Mouse (Mus musculus) adrenal gland, postnatal 36 days (tissue): ENCODE data around the gene Cdc5l. TPM values are rescaled to one million over a fixed set of nuclear protein-coding genes. Genes with fewer than 3 reads are reported as not detected.
"Not testable (repeated sequence)": the region's sequence is repeated elsewhere in the genome, so short reads cannot be mapped to it uniquely, and the experiment has no call there.

ENCODE experiments used
- DNase-seq, 2 experiments: peaks; one replicate each; pipeline ENCODE4 v3.0.0; 2021; ENCODE audit warnings: mixed read lengths in 1 of 2
- total RNA-seq, 2 experiments: library from RNA; stranded (reverse); gene quantifications; 2 replicates each; pipeline ENCODE4 v1.2.3; 2021

Gene Cdc5l
- total RNA-seq, 2 experiments from 2014 or later = 41.3 to 46.8 TPM

DNA sequence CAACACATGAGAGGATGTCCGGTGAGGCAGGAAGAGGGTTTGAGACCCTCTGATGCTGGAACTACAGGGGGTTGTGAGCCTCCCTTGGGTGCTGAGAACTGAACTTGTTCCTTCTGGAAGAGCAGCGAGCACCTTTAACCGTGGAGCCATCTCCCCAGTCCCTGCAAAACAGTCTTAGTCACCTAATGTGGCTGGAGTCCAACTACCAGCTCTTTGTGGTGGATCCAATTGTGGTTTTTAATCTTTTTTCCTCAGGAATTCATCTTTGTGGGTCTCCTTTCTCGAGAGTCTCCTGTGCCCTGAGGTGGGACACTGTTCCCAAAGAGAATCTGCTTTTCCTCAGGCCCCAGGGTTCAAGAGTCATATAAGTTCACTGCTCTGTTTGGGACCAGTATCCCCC, 12.4 kb upstream of the Cdc5l start:
- peak in 1 of 2 experiments; percentile 31 for DNase-seq

DNA sequence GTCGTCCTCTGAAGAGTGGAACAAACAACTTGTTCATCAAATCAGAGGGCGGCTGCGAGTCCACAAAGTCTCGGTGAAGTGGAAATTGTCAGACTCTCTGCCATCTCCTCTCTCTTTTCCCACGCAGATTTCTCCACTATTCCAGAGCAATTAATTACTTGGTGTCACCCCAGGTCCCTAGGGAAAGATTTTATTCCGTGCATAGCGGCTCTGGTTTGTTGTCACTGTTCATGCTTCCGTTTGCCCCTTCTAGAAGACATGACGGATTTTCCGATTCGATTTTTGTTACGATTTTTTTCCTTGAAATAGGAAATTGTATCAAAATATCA, 689 bp upstream of the Cdc5l start:
- no peak for DNase-seq

GRCm38 (mm10) chr17:45432706-45433398, 685 bp downstream of the Cdc5l start:
- DNase-seq = no peak

GRCm38 (mm10) chr17:45432007-45432406, 1.5 kb downstream of the Cdc5l start:
- DNase-seq = no peak

DNA sequence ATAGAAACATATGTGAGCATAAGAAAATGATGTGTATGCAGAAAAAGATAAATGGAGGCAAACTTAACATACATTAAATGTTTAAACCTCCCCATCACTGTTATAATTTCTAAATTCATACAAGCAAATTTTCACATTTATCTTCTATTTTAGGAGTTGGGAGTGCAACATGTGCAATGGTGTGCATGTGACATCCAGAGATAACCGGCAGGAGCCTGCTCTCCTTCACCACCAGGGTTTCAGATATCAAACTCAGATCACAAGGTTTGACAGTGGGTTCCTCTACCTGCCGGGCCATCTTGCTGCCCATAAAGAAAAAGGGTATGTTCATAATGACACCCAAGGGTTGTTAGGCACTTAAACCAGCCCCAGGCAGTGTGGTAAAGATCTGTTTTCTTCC, 16.1 kb downstream of the Cdc5l start:
- no peak for DNase-seq

GRCm38 (mm10) chr17:45411617-45412016, 21.9 kb downstream of the Cdc5l start:
- DNase-seq = not testable (repeated sequence)

DNA sequence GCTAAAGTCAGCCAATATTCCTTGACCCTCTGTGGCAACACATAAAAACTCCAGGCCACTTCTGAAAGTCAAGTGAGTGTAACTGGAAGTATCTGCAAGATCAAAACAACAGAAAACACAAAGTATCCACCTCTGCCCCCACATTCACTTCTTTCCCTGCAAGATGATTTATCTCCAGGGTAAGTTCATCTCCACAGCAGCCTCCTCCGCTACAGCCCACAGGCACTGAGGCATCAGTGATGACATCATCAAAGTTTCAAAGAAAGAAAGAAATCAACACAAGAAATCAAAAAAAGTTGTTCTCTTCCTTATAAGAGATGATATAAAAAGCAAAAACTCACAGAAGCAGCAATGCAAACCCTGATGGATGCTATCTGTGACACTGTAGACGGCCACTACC, 24.8 kb downstream of the Cdc5l start:
- no peak for DNase-seq

GRCm38 (mm10) chr17:45406281-45406680, 27.3 kb downstream of the Cdc5l start:
- no peak for DNase-seq

DNA sequence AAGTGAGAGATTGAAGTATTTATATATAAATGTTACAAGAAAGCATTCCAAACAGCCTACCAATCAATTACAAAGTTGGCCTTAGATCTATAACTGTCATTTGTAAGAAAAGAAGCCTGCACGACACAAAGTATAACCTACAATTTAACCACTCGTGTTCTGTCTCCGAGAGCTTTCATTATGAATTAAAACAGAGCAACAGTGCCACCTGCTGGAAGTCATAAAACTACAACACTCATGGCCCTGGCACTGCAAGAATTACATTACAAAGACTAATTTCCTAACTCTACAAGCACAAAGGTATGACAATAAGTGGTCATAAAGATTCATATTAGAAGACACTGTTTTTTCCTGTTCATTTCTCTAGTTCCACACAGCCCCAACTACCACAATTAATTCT, 30.3 kb downstream of the Cdc5l start:
- peak in 1 of 2 experiments; percentile 58 for DNase-seq

DNA sequence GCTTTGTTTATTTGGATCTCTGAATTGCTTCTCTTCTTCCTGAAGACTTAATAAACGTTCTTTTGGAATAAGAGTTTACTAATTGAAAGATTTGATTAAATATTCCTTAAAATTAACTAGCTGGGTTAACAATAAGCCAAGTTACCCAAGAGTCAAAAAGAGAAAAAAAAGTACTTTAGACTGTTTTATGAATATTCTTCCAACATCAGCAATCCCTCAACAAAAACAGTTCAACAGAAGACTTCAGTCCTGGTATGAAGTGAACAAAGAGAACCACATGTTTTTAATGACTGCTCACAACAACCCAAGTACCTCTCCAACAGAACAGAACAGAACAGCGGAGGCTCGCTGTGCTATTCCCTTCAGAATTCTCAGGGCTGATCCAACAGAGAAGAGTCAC, 30.9 kb downstream of the Cdc5l start:
- DNase-seq = no peak

DNA sequence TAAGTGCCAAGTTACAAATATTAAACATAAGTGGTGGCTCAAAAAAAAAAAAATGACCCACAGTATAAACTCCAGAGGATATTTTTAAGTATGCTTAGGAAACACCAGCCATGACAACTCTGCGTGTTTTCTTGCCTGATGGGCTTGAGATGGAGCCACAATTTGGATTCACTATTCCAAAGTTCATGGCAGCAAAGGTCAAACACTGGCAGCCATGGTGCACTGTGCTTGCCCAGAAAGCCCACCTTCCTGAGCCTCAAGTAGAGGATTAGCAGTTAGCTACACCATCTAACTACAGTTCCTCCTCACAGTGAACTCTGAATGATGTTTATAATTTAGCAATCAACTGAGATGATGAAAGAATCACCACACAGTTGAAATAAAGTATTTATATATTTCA, 31.4 kb downstream of the Cdc5l start:
- DNase-seq = no peak

DNA sequence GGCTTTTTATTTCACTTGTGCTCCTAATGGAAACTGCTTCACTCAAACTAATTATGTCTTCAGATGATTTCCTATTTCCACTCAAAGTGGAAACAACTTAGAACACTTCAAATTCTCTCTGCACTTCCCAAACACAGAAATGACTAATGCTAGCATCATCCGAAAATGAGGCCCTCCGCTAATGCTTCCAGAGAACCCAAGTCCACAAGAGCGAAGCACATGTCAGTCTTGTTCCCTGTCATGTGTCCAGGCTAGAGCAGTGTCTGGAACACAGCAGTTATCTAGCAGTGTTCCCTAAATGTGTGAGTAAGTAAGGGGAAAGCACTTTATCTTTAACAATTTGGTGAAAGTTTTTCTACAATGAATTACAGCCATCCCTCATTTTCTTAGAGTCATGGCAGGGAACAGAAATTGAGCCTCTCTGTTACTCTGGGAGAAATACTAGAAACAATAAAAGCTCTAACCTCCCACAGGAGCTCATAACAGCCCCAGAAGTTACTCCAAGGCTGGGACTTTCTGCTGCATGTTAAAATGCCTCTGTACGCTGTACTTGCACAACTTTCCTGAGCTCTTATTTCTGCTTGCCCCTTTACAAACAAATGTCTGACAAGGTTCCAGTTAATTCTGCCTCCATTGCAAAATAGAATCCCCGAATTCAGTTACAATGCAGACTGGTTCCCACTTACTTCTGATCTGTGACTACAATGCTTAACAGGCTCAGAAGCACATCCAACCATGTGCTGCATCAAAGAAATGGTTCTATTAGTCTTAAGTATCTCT, 32.2 kb downstream of the Cdc5l start:
- peak in 1 of 2 experiments; percentile 9 for DNase-seq

DNA sequence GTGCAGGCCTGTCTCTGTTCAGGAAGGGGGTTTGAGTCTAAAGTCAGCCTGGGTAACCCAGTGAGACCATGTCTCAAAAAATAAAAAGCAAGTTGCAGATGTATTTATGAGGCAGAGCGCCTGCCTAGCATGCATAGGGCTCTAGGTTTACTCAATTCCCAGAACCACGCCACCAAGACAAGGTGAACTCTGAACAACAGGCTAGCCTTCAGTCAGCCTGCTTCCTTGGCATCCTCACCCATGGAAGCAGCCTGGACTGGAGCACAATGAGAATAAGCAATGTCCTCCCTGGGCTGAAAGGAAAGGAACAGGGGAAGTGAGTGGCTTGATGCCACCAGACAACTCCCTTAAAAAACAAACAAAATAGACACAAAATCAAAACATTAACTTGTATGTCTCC, 35.5 kb downstream of the Cdc5l start:
- no peak for DNase-seq

DNA sequence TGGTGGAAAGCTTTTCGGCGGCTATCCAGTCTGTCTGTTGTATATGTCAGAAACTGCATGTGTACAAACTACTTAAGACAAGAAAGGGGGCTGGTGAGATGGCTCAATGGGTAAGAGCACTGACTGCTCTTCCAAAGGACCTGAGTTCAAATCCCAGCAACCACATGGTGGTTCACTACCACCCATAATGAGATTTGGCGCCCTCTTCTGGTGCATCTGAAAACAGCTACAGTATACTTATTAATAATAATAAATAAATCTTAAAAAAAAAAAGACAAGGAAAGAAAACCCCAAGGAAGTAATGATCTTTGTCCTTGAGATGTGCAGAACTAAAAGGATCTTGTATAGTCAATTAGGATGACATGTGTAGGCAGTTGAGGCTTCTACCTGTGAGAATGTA, 36.0 kb downstream of the Cdc5l start:
- DNase-seq = no peak

GRCm38 (mm10) chr17:45394612-45395011, 38.9 kb downstream of the Cdc5l start:
- DNase-seq = no peak

DNA sequence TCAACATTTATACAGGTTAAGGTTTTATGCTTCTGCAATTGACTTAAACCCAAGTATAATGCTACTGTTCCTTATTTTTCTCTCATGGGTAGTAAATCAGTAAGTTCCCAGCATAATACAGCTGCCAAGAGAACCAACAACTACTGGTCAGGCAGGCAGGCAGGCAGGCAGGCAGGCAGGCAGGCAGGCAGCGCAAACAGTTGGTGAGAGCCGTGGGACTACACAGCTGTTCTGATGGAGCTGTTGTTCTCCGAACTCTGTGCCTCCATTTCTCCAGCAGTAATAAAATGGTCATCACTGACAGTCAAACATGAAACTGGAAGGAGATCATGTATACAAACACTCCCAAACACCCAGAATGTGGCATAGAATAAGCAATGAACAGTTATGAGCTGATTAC, 39.8 kb downstream of the Cdc5l start:
- DNase-seq = no peak

GRCm38 (mm10) chr17:45389896-45390295, 43.6 kb downstream of the Cdc5l start:
- no peak for DNase-seq

DNA sequence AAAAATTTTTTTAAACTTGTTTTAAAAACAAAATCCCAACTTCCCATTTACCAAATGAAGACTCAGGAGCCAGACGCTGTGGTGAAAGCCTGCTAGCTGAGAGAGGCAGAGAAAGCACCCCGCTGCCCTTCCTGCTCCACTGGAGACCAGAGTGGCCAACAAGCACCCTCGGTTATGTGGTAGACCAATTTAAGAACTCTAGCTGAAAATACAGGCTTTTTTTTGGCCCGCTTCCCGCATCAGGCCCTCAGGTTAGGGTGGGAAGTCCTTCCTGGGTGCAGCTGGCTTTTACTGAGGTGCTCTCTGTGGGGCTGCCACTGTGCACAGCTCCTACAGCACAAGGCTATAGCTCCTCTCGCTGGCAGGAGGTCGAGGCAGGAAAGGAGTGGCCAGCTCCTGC, 46.6 kb downstream of the Cdc5l start:
- DNase-seq = no peak

DNA sequence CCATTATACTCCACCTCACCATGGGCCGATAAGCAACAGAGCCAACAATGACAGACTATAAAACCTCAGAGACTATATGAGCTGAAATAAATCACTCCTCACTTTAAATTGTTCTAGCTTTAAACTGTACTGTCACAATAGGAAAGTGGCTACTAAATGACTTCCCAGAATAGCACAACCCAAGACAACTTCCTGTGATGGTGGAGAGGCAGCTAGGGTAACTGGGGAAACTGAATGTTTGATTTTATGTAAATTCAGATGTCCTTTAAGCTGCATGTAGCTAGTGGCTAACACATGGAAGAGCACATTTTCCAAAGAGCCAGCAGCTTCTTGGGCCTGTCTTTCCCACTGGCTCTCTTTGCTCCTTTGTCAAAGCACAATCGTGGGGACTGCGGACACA, 50.2 kb downstream of the Cdc5l start:
- DNase-seq = no peak

GRCm38 (mm10) chr17:45379271-45379784, 54.2 kb downstream of the Cdc5l start:
- no peak for DNase-seq

DNA sequence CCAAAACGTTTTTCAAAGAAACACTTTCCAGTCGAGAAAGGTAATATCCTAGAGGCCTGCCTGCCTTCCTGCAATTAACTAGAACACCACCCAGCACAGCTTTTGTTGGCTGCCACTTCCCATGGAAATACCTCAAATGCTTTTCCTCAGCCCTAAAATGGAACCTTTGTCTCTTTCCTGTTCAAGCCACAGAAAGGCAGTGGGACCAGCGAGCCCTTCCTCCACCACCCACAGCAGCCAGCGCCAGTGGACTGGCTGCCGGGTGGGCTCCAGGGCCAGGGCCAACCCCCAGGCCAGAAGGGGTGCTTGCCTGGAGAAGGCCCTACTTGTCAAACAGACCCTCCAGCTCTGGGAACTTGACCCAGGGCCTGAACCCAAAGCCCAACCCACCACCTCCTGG, 56.2 kb downstream of the Cdc5l start:
- DNase-seq = no peak

DNA sequence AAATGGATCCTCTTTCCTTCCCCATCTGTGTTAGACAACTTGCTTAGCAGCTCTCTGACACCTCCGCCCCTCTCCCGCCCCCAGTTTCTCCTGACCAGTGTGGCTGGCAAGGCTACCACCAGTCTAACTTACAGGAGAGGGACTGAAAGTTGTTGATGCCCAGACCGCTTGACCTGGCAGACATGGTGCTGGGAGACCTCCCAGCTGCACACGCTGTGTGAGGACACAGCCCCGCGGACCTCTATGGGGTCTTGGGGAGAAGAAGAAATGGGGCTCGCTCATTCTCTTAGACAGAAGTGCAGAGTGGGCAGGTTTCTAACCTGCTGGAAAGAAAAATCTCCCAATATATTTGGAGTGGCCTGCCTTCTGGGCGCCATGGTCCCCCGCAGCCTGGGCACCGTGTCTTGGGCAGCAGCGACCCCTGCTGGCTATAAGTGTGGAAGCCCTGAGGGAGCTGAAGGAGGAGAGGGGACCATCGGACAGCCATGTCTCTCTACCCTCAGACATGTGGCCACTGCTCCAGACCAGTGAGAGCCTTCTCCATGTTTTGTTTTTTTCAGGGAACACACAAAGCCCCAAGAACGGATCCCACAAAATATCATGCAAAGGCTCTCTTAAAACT, 59.4 kb downstream of the Cdc5l start:
- DNase-seq = peak; percentile 79 to 83

DNA sequence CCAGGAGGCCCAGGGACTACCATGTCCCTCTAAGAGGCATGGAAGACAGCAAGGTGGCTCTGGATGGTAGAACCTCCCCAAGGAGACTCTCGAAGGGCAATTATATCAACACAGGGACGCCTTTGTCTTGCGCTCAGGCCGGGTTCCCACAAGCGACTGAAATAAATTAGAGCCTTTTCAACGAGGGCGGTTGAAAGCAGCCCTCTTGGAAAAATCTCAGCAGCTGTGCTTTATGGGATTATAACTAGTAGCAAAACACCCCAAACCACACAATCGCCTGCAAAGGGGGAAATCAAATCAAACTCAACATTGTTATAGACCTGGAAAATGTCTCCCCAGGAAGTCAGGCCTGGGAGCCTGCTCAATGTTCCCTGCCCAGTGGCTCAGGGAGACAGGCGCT, 62.5 kb downstream of the Cdc5l start:
- DNase-seq = no peak
